Mouse (Mus musculus) C2C12 (cell line): ENCODE measurements around the gene Cdk2ap2. TPM values are rescaled to one million over a fixed set of nuclear protein-coding genes. Genes with fewer than 3 reads are reported as not detected.
"Not testable (repeated sequence)": the region's sequence is repeated elsewhere in the genome, so short reads cannot be mapped to it uniquely, and the experiment has no call there.

Source experiments
- H3K27me3 ChIP-seq: one replicate; pipeline ENCODE4 v1.6.1; 2011; ENCODE audit not compliant: control insufficient read depth, insufficient read depth, insufficient read length
- H3K36me3 ChIP-seq: one replicate; pipeline ENCODE4 v1.6.1; 2011; ENCODE audit not compliant: control insufficient read depth, insufficient read depth
- H3K4me3 ChIP-seq: one replicate; pipeline ENCODE4 v1.5.1; 2011; ENCODE audit warnings: mild to moderate bottlenecking, control low read depth; ENCODE audit not compliant: poor library complexity, insufficient read depth, severe bottlenecking
- H3K79me2 ChIP-seq: one replicate; pipeline ENCODE4 v1.6.1; 2011; ENCODE audit not compliant: control insufficient read depth, insufficient read depth
- H3K79me3 ChIP-seq: one replicate; pipeline ENCODE4 v1.6.1; 2011; ENCODE audit warnings: low read depth, control low read depth
- H3ac ChIP-seq: one replicate; pipeline ENCODE3; 2011; ENCODE audit warnings: low read depth; ENCODE audit not compliant: control insufficient read depth, insufficient read length
- CEBPB ChIP-seq: IDR thresholded peaks from one replicate; pipeline ENCODE4 v1.6.1; 2011; ENCODE audit warnings: low read depth, mild to moderate bottlenecking, control low read depth, moderate library complexity
- CTCF ChIP-seq: IDR thresholded peaks from one replicate; pipeline ENCODE4 v1.5.1; 2011; ENCODE audit not compliant: control insufficient read depth, insufficient read depth, insufficient read length
- FOSL1 ChIP-seq: IDR thresholded peaks from one replicate; pipeline ENCODE4 v1.8.0; 2011; ENCODE audit warnings: mild to moderate bottlenecking, low read length; ENCODE audit not compliant: poor library complexity, insufficient read depth, severe bottlenecking
- MAX ChIP-seq: IDR thresholded peaks from one replicate; pipeline ENCODE4 v1.6.1; 2011; ENCODE audit warnings: mild to moderate bottlenecking, control low read depth
- MYOD1 ChIP-seq: IDR thresholded peaks from one replicate; pipeline ENCODE4 v1.6.1; 2011; ENCODE audit warnings: low read depth; ENCODE audit not compliant: control insufficient read depth, insufficient read length
- MYOG ChIP-seq: IDR thresholded peaks from one replicate; pipeline ENCODE4 v1.6.1; 2011; ENCODE audit not compliant: control insufficient read depth, insufficient read length; ENCODE audit errors: extremely low read depth
- USF1 ChIP-seq: IDR thresholded peaks from one replicate; pipeline ENCODE4 v1.6.1; 2011; ENCODE audit warnings: low read depth, mild to moderate bottlenecking, control low read depth, moderate library complexity
- polyA plus RNA-seq: library from polyadenylated mRNA; unstranded; fragments of >200 nt; fragmentation: generic; extraction: Trizol; gene quantifications from one replicate; pipeline ENCODE4 v1.2.1, GENCODE M21; 2012; ENCODE audit warnings: missing spikeins

Gene Cdk2ap2
- polyA plus RNA-seq, 1 experiment: 134 TPM

- Histone ChIP-seq H3K79me2 (peaks cover 18% of the 10 kb centered on the region), H3K36me3 (peaks cover 22% of the 10 kb centered on the region), H3K4me3 (no peak overlapping the region), H3K79me3 (peaks cover 6% of the 10 kb centered on the region), H3ac (no peak overlapping the region), H3K27me3 (no peaks in the 10 kb centered on the region)
- no peak for TF ChIP-seq FOSL1
- TF ChIP-seq MAX: no peak
- no peak for TF ChIP-seq CEBPB
- no peak for TF ChIP-seq MYOG
- TF ChIP-seq USF1: no peak
- no peak for TF ChIP-seq MYOD1
- TF ChIP-seq CTCF: no peak
Measured at GRCm38 (mm10) chr19:4129462-4129861, 32.5 kb downstream of the Cdk2ap2 start.

GRCm38 (mm10) chr19:4130106-4130505 lies 33.1 kb downstream of the Cdk2ap2 start:
- H3K36me3 ChIP-seq: peaks cover 22% of the 10 kb centered on the region
- H3K79me3 ChIP-seq: peaks cover 6% of the 10 kb centered on the region
- H3ac ChIP-seq: no peak overlapping the region
- no peak overlapping the region for H3K4me3 ChIP-seq
- no peak for TF ChIP-seq MYOG
- TF ChIP-seq MAX: no peak
- TF ChIP-seq FOSL1: no peak
- no peak for TF ChIP-seq USF1
- TF ChIP-seq MYOD1: no peak
- no peak for TF ChIP-seq CEBPB
- no peaks in the 10 kb centered on the region for H3K27me3 ChIP-seq
- peaks cover 18% of the 10 kb centered on the region for H3K79me2 ChIP-seq

DNA sequence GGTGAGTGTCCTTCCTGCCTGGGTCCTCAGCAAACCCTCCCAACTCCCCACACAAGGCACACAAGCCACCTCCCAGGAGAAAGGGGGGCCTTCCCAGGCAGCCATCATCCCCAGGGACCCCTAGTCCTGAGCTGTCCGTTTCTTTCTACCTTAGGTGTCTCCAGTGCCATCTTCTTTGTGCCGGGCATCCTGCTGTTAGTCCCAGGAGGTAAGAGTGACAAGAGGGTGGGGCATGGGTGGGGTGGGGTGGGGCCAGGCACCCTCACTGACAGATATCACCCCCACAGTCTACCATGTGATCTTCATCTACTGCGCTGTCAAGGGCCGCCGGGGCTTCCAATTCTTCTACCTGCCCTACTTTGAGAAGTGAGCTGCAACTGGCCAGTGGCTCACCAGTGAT lies 34.1 kb downstream of the Cdk2ap2 start:
- Histone ChIP-seq H3K4me3 (no peak overlapping the region), H3K36me3 (peaks cover 22% of the 10 kb centered on the region), H3K79me3 (peaks cover 6% of the 10 kb centered on the region), H3ac (no peak overlapping the region), H3K27me3 (no peaks in the 10 kb centered on the region), H3K79me2 (peaks cover 17% of the 10 kb centered on the region)
- no peak for TF ChIP-seq USF1
- no peak for TF ChIP-seq CEBPB
- TF ChIP-seq MYOD1: no peak
- no peak for TF ChIP-seq MYOG
- TF ChIP-seq MAX: no peak
- no peak for TF ChIP-seq CTCF
- TF ChIP-seq FOSL1: no peak

GRCm38 (mm10) chr19:4131768-4132167 lies 34.8 kb downstream of the Cdk2ap2 start:
- Histone ChIP-seq H3ac (no peak overlapping the region), H3K4me3 (no peak overlapping the region), H3K79me3 (peaks cover 1% of the 10 kb centered on the region), H3K27me3 (no peaks in the 10 kb centered on the region), H3K79me2 (peaks cover 10% of the 10 kb centered on the region), H3K36me3 (peaks cover 22% of the 10 kb centered on the region)
- TF ChIP-seq MAX (no peak), USF1 (no peak), FOSL1 (no peak), CEBPB (no peak)

GRCm38 (mm10) chr19:4134354-4134753 lies 37.4 kb downstream of the Cdk2ap2 start:
- peaks cover 12% of the 10 kb centered on the region for H3K36me3 ChIP-seq
- no peaks in the 10 kb centered on the region for H3K79me2 ChIP-seq
- no peak for TF ChIP-seq FOSL1
- no peak for TF ChIP-seq CTCF
- no peak for TF ChIP-seq USF1
- no peak for TF ChIP-seq MYOD1
- no peak for TF ChIP-seq MYOG
- TF ChIP-seq MAX: no peak
- no peak for TF ChIP-seq CEBPB
- H3ac ChIP-seq: no peak overlapping the region
- H3K4me3 ChIP-seq: no peak overlapping the region
- H3K79me3 ChIP-seq: no peaks in the 10 kb centered on the region
- no peaks in the 10 kb centered on the region for H3K27me3 ChIP-seq

- not testable (repeated sequence) for H3K4me3 ChIP-seq, H3ac ChIP-seq
- H3K36me3 ChIP-seq: peaks cover 12% of the 10 kb centered on the region
Measured at GRCm38 (mm10) chr19:4135229-4135962, 38.4 kb downstream of the Cdk2ap2 start.

More at GRCm38 (mm10) chr19:4135229-4135962, 38.4 kb downstream of the Cdk2ap2 start:
- not testable (repeated sequence) for H3K79me3 ChIP-seq, H3K27me3 ChIP-seq, H3K79me2 ChIP-seq
